Comparison of ENCODE assay signal across 8 mouse cellular contexts in genomic region chr10:3740504-3741388, GRCm38 (mm10). TPM values are rescaled to one million over a fixed set of nuclear protein-coding genes. Genes with fewer than 3 reads are reported as not detected.
DNase-seq lines count a peak whose midpoint lies in the region; ATAC-seq and TF ChIP-seq lines count a peak whose summit lies in the region.

No protein-coding gene starts in this region.

- H3K27me3 ChIP-seq in limb, embryonic 15.5 days = no peaks in the 10 kb centered on the region
- H3K27me3 ChIP-seq in midbrain, embryonic 15.5 days (replicated peaks) = peaks cover 3% of the 10 kb centered on the region; the same call in 1 of the 2 replicates
- H3K27me3 ChIP-seq in stomach, postnatal 0 days (ENCODE audit: control insufficient read depth, insufficient read depth, low read length) = no peaks in the 10 kb centered on the region

- peak overlapping the region; percentile 87 for H3K4me2 ChIP-seq in limb, embryonic 15.5 days
- peak overlapping the region; percentile 99 for H3K4me2 ChIP-seq in midbrain, embryonic 15.5 days
- H3K4me2 ChIP-seq in stomach, postnatal 0 days (replicated peaks; ENCODE audit: low read depth) = peak overlapping the region; percentile 95

- DNase-seq in ovary, postnatal 10 days (ENCODE audit: low spot score) = peak; percentile 21
- DNase-seq in ovary, adult 18-20 months (ENCODE audit: low spot score) = no peak
- peak; percentile 59 for DNase-seq in embryo, embryonic 11.5 days (ENCODE audit: low read depth, low spot score)
- peak; percentile 47 for DNase-seq in kidney, adult 11 months
- peak; percentile 60 for DNase-seq in stomach, postnatal 0 days (ENCODE audit: low spot score)

- H3K9me3 ChIP-seq in limb, embryonic 15.5 days = no peaks in the 10 kb centered on the region
- no peaks in the 10 kb centered on the region for H3K9me3 ChIP-seq in midbrain, embryonic 15.5 days
- no peaks in the 10 kb centered on the region for H3K9me3 ChIP-seq in stomach, postnatal 0 days (ENCODE audit: control insufficient read depth, low read length)

- peak overlapping the region; percentile 60 for H3K9ac ChIP-seq in limb, embryonic 15.5 days
- peak overlapping the region; percentile 58 for H3K9ac ChIP-seq in midbrain, embryonic 15.5 days
- peak overlapping the region; percentile 80 for H3K9ac ChIP-seq in stomach, postnatal 0 days (ENCODE audit: low read length)

- no peak for TF ChIP-seq EP300 in stomach, postnatal 0 days (optimal IDR thresholded peaks at IDR 0.05)

- peaks cover 21% of the 10 kb centered on the region; the same call in 1 of the 2 replicates for H3K4me1 ChIP-seq in limb, embryonic 15.5 days
- peaks cover 15% of the 10 kb centered on the region; the same call in 1 of the 2 replicates for H3K4me1 ChIP-seq in midbrain, embryonic 15.5 days
- H3K4me1 ChIP-seq in stomach, postnatal 0 days (replicated peaks; ENCODE audit: control insufficient read depth, insufficient read depth) = no peaks in the 10 kb centered on the region; the same call in 1 of the 2 replicates

- peak overlapping the region; percentile 70 for H3K4me3 ChIP-seq in limb, embryonic 15.5 days
- H3K4me3 ChIP-seq in midbrain, embryonic 15.5 days = peak overlapping the region; percentile 66
- H3K4me3 ChIP-seq in stomach, postnatal 0 days (ENCODE audit: low read depth, low read length) = peak overlapping the region; percentile 71

- under 1% methylated on average over 37 of the region's 47 CpGs for WGBS in limb, embryonic 15.5 days
- WGBS in midbrain, embryonic 15.5 days = under 1% methylated on average over 36 of the region's 47 CpGs
- WGBS in stomach, postnatal 0 days = under 1% methylated on average over 30 of the region's 47 CpGs

- H3K27ac ChIP-seq in limb, embryonic 15.5 days = peak overlapping the region; percentile 93
- peak overlapping the region; percentile 73 for H3K27ac ChIP-seq in midbrain, embryonic 15.5 days
- peak overlapping the region; percentile 91 for H3K27ac ChIP-seq in stomach, postnatal 0 days (replicated peaks)

- ATAC-seq in granulocyte monocyte progenitor cell, adult 5-6 weeks (replicated peaks; ENCODE audit: poor library complexity, severe bottlenecking) = peak; percentile 78
- peak; percentile 63 for ATAC-seq in limb, embryonic 15.5 days (ENCODE audit: insufficient number of reproducible peaks, low FRiP score, low TSS enrichment, low read depth)
- peak; percentile 85 for ATAC-seq in midbrain, embryonic 15.5 days (replicated peaks)
- ATAC-seq in stomach, postnatal 0 days (ENCODE audit: low FRiP score, low TSS enrichment) = peak; percentile 82

- peak; percentile 81 for TF ChIP-seq CTCF in stomach, postnatal 0 days (IDR thresholded peaks at IDR 0.05; ENCODE audit: low read depth)

- no peaks in the 10 kb centered on the region for H3K36me3 ChIP-seq in limb, embryonic 15.5 days
- no peaks in the 10 kb centered on the region for H3K36me3 ChIP-seq in midbrain, embryonic 15.5 days (replicated peaks)
- no peaks in the 10 kb centered on the region for H3K36me3 ChIP-seq in stomach, postnatal 0 days (ENCODE audit: control insufficient read depth, insufficient read depth, low read length)

RNA-seq across cellular contexts. Expression of gene Plekhg1, which starts 0.6 kb away (rescaled TPM):
- 0.19 and 3.0 TPM in 2 replicates for total RNA-seq in granulocyte monocyte progenitor cell, adult 5-6 weeks (2014; fragmentation: Nextera tagmentation)
- total RNA-seq in granulocyte monocyte progenitor cell, adult 5-6 weeks (2017) = 0.21 and 0.34 TPM in 2 replicates
- 15.1 and 19.3 TPM in 2 replicates for polyA plus RNA-seq in limb, embryonic 15.5 days (2015; fragmentation: Nextera tagmentation; extraction: Ambion mirVana)
- 8.0 and 8.6 TPM in 2 replicates for polyA plus RNA-seq in midbrain, embryonic 15.5 days (2015; fragmentation: Nextera tagmentation; extraction: Ambion mirVana)
- 4.7 and 4.8 TPM in 2 replicates for polyA plus RNA-seq in stomach, postnatal 0 days (2015; fragmentation: Nextera tagmentation; extraction: Ambion mirVana)
